In genomic region chr5:41706777-41707114, GRCm38 (mm10) we compare ENCODE assay signal across 9 mouse cellular contexts. TPM values are rescaled to one million over a fixed set of nuclear protein-coding genes. Genes with fewer than 3 reads are reported as not detected.
A peak's percentile ranks its signal among the peaks of the same experiment; 100 is the strongest.
DNase-seq lines count a peak whose midpoint lies in the region; ATAC-seq and TF ChIP-seq lines count a peak whose summit lies in the region.
"Had no signal": no experiment of that assay in that cellular context is flagged by ENCODE, and none has a peak within 500 bp of the region (broad histone marks: within the 10 kb centered on the region; RNA-seq: fewer than 3 reads in every experiment).

No protein-coding gene starts in this region.

- no peaks in the 10 kb centered on the region for H3K9me3 ChIP-seq in kidney, embryonic 16.5 days (ENCODE audit: low read length)
- H3K9me3 ChIP-seq in hindbrain, embryonic 16.5 days (ENCODE audit: control insufficient read depth, low read length) = no peaks in the 10 kb centered on the region
- no peaks in the 10 kb centered on the region for H3K9me3 ChIP-seq in midbrain, embryonic 16.5 days (replicated peaks; ENCODE audit: control insufficient read depth, low read length, poor library complexity, severe bottlenecking)

- peak overlapping the region; percentile 88 for H3K9ac ChIP-seq in kidney, embryonic 16.5 days (replicated peaks; ENCODE audit: low read length)
- H3K9ac ChIP-seq in hindbrain, embryonic 16.5 days (ENCODE audit: low read depth, low read length) = peak overlapping the region; percentile 87
- peak overlapping the region; percentile 93 for H3K9ac ChIP-seq in midbrain, embryonic 16.5 days (ENCODE audit: low read depth, low read length)

- H3K4me1 ChIP-seq in kidney, embryonic 16.5 days (ENCODE audit: insufficient read depth, low read length) = peaks cover 6% of the 10 kb centered on the region; the same call in 1 of the 2 replicates
- H3K4me1 ChIP-seq in cortical plate, adult 2 months (ENCODE audit: control insufficient read depth, insufficient read depth, low read length) = peaks cover 1% of the 10 kb centered on the region; the same call in 1 of the 2 replicates
- peaks cover 7% of the 10 kb centered on the region for H3K4me1 ChIP-seq in hindbrain, embryonic 16.5 days (ENCODE audit: control insufficient read depth, insufficient read depth, low read depth, low read length)
- peaks cover 13% of the 10 kb centered on the region for H3K4me1 ChIP-seq in midbrain, embryonic 16.5 days (ENCODE audit: control insufficient read depth, insufficient read depth, low read length)

- no peak for TF ChIP-seq CTCF in cortical plate, adult 2 months (IDR thresholded peaks at IDR 0.05; ENCODE audit: extremely low read depth, insufficient read depth, low read length)

- DNase-seq in kidney, postnatal 36 days = no peak
- no peak for DNase-seq in layer of hippocampus, postnatal 36 days
- no peak for DNase-seq in adrenal gland, postnatal 25 days
- no peak for DNase-seq in ovary, postnatal 36 days (ENCODE audit: low spot score)

- H3K4me2 ChIP-seq in kidney, embryonic 16.5 days (replicated peaks; ENCODE audit: low read depth, low read length) = peak overlapping the region; percentile 100
- H3K4me2 ChIP-seq in hindbrain, embryonic 16.5 days (ENCODE audit: low read length) = peak overlapping the region; percentile 96
- peak overlapping the region; percentile 96 for H3K4me2 ChIP-seq in midbrain, embryonic 16.5 days (ENCODE audit: low read length)

- no peak for TF ChIP-seq POLR2A in cortical plate, adult 2 months (IDR thresholded peaks at IDR 0.05; ENCODE audit: extremely low read depth, insufficient read depth, low read length)

- peak overlapping the region; percentile 95 for H3K4me3 ChIP-seq in kidney, embryonic 16.5 days (ENCODE audit: low read length)
- H3K4me3 ChIP-seq in cortical plate, adult 2 months (ENCODE audit: insufficient read depth, low read length) = peak overlapping the region; percentile 83
- peak overlapping the region; percentile 72 for H3K4me3 ChIP-seq in hindbrain, embryonic 16.5 days (ENCODE audit: low read length)
- peak overlapping the region; percentile 93 for H3K4me3 ChIP-seq in midbrain, embryonic 16.5 days (ENCODE audit: low read depth, low read length)

- no peaks in the 10 kb centered on the region for H3K36me3 ChIP-seq in kidney, embryonic 16.5 days (ENCODE audit: insufficient read depth, low read length)
- H3K36me3 ChIP-seq in hindbrain, embryonic 16.5 days (ENCODE audit: control insufficient read depth, insufficient read depth, low read length) = no peaks in the 10 kb centered on the region
- H3K36me3 ChIP-seq in midbrain, embryonic 16.5 days (ENCODE audit: control insufficient read depth, insufficient read depth, low read length) = no peaks in the 10 kb centered on the region

- H3K27ac ChIP-seq in kidney, embryonic 16.5 days (ENCODE audit: low read length) = no peak overlapping the region
- no peak overlapping the region for H3K27ac ChIP-seq in cortical plate, adult 2 months (ENCODE audit: insufficient read depth, low read length)
- peak overlapping the region; percentile 90 for H3K27ac ChIP-seq in hindbrain, embryonic 16.5 days (ENCODE audit: low read depth, low read length)
- peak overlapping the region; percentile 94; the same call in 1 of the 2 replicates for H3K27ac ChIP-seq in midbrain, embryonic 16.5 days (ENCODE audit: low read length)

- WGBS in kidney, embryonic 16.5 days = 5% methylated on average over 9 of the region's 9 CpGs
- 5% methylated on average over 9 of the region's 9 CpGs for WGBS in hindbrain, embryonic 16.5 days
- 3% methylated on average over 9 of the region's 9 CpGs for WGBS in midbrain, embryonic 16.5 days

- no peaks in the 10 kb centered on the region for H3K27me3 ChIP-seq in kidney, embryonic 16.5 days (ENCODE audit: insufficient read depth, low read length)
- no peaks in the 10 kb centered on the region for H3K27me3 ChIP-seq in hindbrain, embryonic 16.5 days (replicated peaks; ENCODE audit: control insufficient read depth, insufficient read depth, low read length)
- no peaks in the 10 kb centered on the region for H3K27me3 ChIP-seq in midbrain, embryonic 16.5 days (ENCODE audit: control insufficient read depth, insufficient read depth, low read depth, low read length)

- no peak for ATAC-seq in kidney, embryonic 16.5 days (ENCODE audit: low FRiP score, low TSS enrichment)
- no peak for ATAC-seq in hindbrain, embryonic 16.5 days
- ATAC-seq in midbrain, embryonic 16.5 days = no peak

RNA-seq across cellular contexts. Expression of gene Rab28, which starts 1.2 kb away (rescaled TPM):
- 53.9 and 55.6 TPM in 2 replicates for polyA plus RNA-seq in kidney, embryonic 16.5 days (2015; fragmentation: Nextera tagmentation; extraction: Ambion mirVana)
- 68.4 and 70.6 TPM in 2 replicates for polyA plus RNA-seq in cortical plate, adult 2 months (2012; rRNA removed)
- 59.4 and 60.2 TPM in 2 replicates for polyA plus RNA-seq in hindbrain, embryonic 16.5 days (2015; fragmentation: Nextera tagmentation; extraction: Ambion mirVana)
- polyA plus RNA-seq in midbrain, embryonic 16.5 days (2015; fragmentation: Nextera tagmentation; extraction: Ambion mirVana) = 61.7 and 62.0 TPM in 2 replicates
- 10 to 100 TPM; 87.2 to 90.0 TPM for total RNA-seq in layer of hippocampus, postnatal 36 days (2021)
- 41.7 and 58.6 TPM in 2 replicates for total RNA-seq in adrenal gland, postnatal 25 days (2021)

RNA-seq across cellular contexts. Expression of gene Nkx3-2, which starts 57.6 kb away (rescaled TPM):
- polyA plus RNA-seq in kidney, embryonic 16.5 days (2015; fragmentation: Nextera tagmentation; extraction: Ambion mirVana) = not detected in 2 replicates
- polyA plus RNA-seq in cortical plate, adult 2 months (2012; rRNA removed) = not detected in 2 replicates
- not detected in 2 replicates for polyA plus RNA-seq in hindbrain, embryonic 16.5 days (2015; fragmentation: Nextera tagmentation; extraction: Ambion mirVana)
- not detected in 2 replicates for polyA plus RNA-seq in midbrain, embryonic 16.5 days (2015; fragmentation: Nextera tagmentation; extraction: Ambion mirVana)
- total RNA-seq in layer of hippocampus, postnatal 36 days (2021) = not detected
- not detected in 2 replicates for total RNA-seq in adrenal gland, postnatal 25 days (2021)
- polyA plus RNA-seq: gonadal fat pad, adult 2 months had no signal

Comparison
In these comparisons a context has a peak if more than half of its experiments do, and no peak if none do; other contexts are left out.
1. H3K27ac ChIP-seq: peak in hindbrain, embryonic 16.5 days (single experiment) and midbrain, embryonic 16.5 days (single experiment); none in kidney, embryonic 16.5 days (single experiment) and cortical plate, adult 2 months (single experiment).
2. Peak in every context shown above with its lines, with median percentiles within 50 percentile points of each other: H3K4me2 ChIP-seq, H3K4me3 ChIP-seq and H3K9ac ChIP-seq.